ENCODE assay signal across 21 mouse cellular contexts in genomic region chr3:30206123-30206522, GRCm38 (mm10).
"Had no signal": no experiment of that assay in that cellular context is flagged by ENCODE, and none has a peak within 500 bp of the region (broad histone marks: within the 10 kb centered on the region; RNA-seq: fewer than 3 reads in every experiment).

No protein-coding gene starts in this region.

- H3K4me2 ChIP-seq: liver, embryonic 12.5 days; lung, embryonic 14.5 days; midbrain, embryonic 12.5 days; neural tube, embryonic 12.5 days had no signal

- H3K27ac ChIP-seq: liver, embryonic 12.5 days; liver, embryonic 14.5 days; macrophage; midbrain, embryonic 10.5 days; midbrain, embryonic 12.5 days; neural tube, embryonic 12.5 days had no signal

- DNase-seq: lung, adult 18-20 months; lung, embryonic 14.5 days; lung, postnatal 14 days; lung, postnatal 36 days; midbrain, embryonic 14.5 days; retina, postnatal 1 day; right cerebral cortex, adult 18-20 months; right cerebral cortex, postnatal 25 days; right cerebral cortex, postnatal 4 days; spleen, adult 18-20 months; thymus, adult 2 months; thymus, postnatal 25 days; thymus, postnatal 4 days had no signal

- H3K36me3 ChIP-seq: liver, embryonic 12.5 days; midbrain, embryonic 10.5 days; midbrain, embryonic 12.5 days; neural tube, embryonic 12.5 days had no signal

- H3K27me3 ChIP-seq: liver, embryonic 12.5 days; midbrain, embryonic 12.5 days; neural tube, embryonic 12.5 days had no signal

- H3K9ac ChIP-seq: liver, embryonic 12.5 days; liver, embryonic 14.5 days; lung, embryonic 14.5 days; midbrain, embryonic 12.5 days; neural tube, embryonic 12.5 days had no signal

- H3K9me3 ChIP-seq: liver, embryonic 12.5 days; midbrain, embryonic 10.5 days; midbrain, embryonic 12.5 days; neural tube, embryonic 12.5 days had no signal

- ATAC-seq: liver, embryonic 12.5 days; midbrain, embryonic 16.5 days had no signal

- H3K4me1 ChIP-seq: liver, embryonic 12.5 days; neural tube, embryonic 12.5 days had no signal

- H3K4me3 ChIP-seq: liver, embryonic 12.5 days; midbrain, embryonic 10.5 days; midbrain, embryonic 12.5 days; myocyte; neural tube, embryonic 12.5 days had no signal
